Mouse (Mus musculus): ENCODE data around the gene Fzd5. TPM values are rescaled to one million over a fixed set of nuclear protein-coding genes. Genes with fewer than 3 reads are reported as not detected.

The Fzd5 gene
- polyA plus RNA-seq, 1 experiment from 2014 or later, result 0.99 TPM

GRCm38 (mm10) chr1:64691581-64691980 is 46.0 kb downstream of the Fzd5 start:
- WGBS (ENCODE audit: insufficient replicate concordance), result 7% methylated on average over 9 of the region's 9 CpGs
- no peak for DNase-seq
- Histone ChIP-seq H3K36me3 (replicated peaks; ENCODE audit: insufficient read depth, low read length) (no peaks in the 10 kb centered on the region), H3K27ac (ENCODE audit: low read depth) (peak overlapping the region; percentile 81; the same call in 1 of the 2 replicates), H3K9me3 (ENCODE audit: low read length) (no peaks in the 10 kb centered on the region), H3K4me2 (ENCODE audit: low read depth, low read length) (peak overlapping the region; percentile 99), H3K27me3 (ENCODE audit: insufficient read depth, low read length) (0 out of 2 replicates have a peak, but pooled peaks cover 2% of the 10 kb centered on the region), H3K4me1 (ENCODE audit: insufficient read depth) (peaks cover 20% of the 10 kb centered on the region), H3K9ac (replicated peaks) (peak overlapping the region; percentile 86), H3K4me3 (ENCODE audit: low read depth, low read length) (peak overlapping the region; percentile 87)
- TF ChIP-seq CTCF (IDR thresholded peaks at IDR 0.05; ENCODE audit: low read depth), result no peak
- ATAC-seq, result no peak

GRCm38 (mm10) chr1:64691121-64691551 is 46.4 kb downstream of the Fzd5 start:
- peak overlapping the region; percentile 87 for H3K4me3 ChIP-seq (ENCODE audit: low read depth, low read length)
- H3K36me3 ChIP-seq (replicated peaks; ENCODE audit: insufficient read depth, low read length), result no peaks in the 10 kb centered on the region
- peak overlapping the region; percentile 81 for H3K27ac ChIP-seq (ENCODE audit: low read depth)
- DNase-seq, result peak; percentile 59
- WGBS (ENCODE audit: insufficient replicate concordance), result under 1% methylated on average over 53 of the region's 55 CpGs
- H3K4me1 ChIP-seq (ENCODE audit: insufficient read depth), result peaks cover 20% of the 10 kb centered on the region
- ATAC-seq, result no peak
- 0 out of 2 replicates have a peak, but pooled peaks cover 2% of the 10 kb centered on the region for H3K27me3 ChIP-seq (ENCODE audit: insufficient read depth, low read length)
- peak overlapping the region; percentile 99 for H3K4me2 ChIP-seq (ENCODE audit: low read depth, low read length)
- no peak for TF ChIP-seq CTCF (IDR thresholded peaks at IDR 0.05; ENCODE audit: low read depth)
- TF ChIP-seq EP300 (IDR thresholded peaks at IDR 0.05; ENCODE audit: low read depth), result no peak
- peak overlapping the region; percentile 86 for H3K9ac ChIP-seq (replicated peaks)
- H3K9me3 ChIP-seq (ENCODE audit: low read length), result no peaks in the 10 kb centered on the region

- peak within 1 kb of the TSS; percentile 99 for H3K4me2 ChIP-seq (ENCODE audit: low read depth, low read length)
- peak; percentile 98 for ATAC-seq
- TF ChIP-seq EP300 (IDR thresholded peaks at IDR 0.05; ENCODE audit: low read depth), result no peak; the same call in 1 of the 2 replicates
- no peak for TF ChIP-seq CTCF (IDR thresholded peaks at IDR 0.05; ENCODE audit: low read depth)
- H3K9ac ChIP-seq (replicated peaks), result peak within 1 kb of the TSS; percentile 86
- H3K9me3 ChIP-seq (ENCODE audit: low read length), result no peaks in the 10 kb centered on the region
- no peaks in the 10 kb centered on the region for H3K36me3 ChIP-seq (replicated peaks; ENCODE audit: insufficient read depth, low read length)
- H3K4me3 ChIP-seq (ENCODE audit: low read depth, low read length), result peak within 1 kb of the TSS; percentile 87
- H3K27me3 ChIP-seq (ENCODE audit: insufficient read depth, low read length), result 0 out of 2 replicates have a peak, but pooled peaks cover 2% of the 10 kb centered on the region
- WGBS (ENCODE audit: insufficient replicate concordance), result under 1% methylated on average over 61 of the region's 71 CpGs
- peak within 1 kb of the TSS; percentile 81 for H3K27ac ChIP-seq (ENCODE audit: low read depth)
- H3K4me1 ChIP-seq (ENCODE audit: insufficient read depth), result peaks cover 20% of the 10 kb centered on the region
- DNase-seq, result peak; percentile 99
Measured at GRCm38 (mm10) chr1:64690213-64691013, 47.1 kb downstream of the Fzd5 start, which contains the start of gene Ccnyl1. Gene Ccnyl1 (plus strand): TSS chr1:64690455.

GRCm38 (mm10) chr1:64689561-64690212 is 47.9 kb downstream of the Fzd5 start:
- ATAC-seq (no peak), DNase-seq (peak; percentile 20)
- TF ChIP-seq EP300 (IDR thresholded peaks at IDR 0.05; ENCODE audit: low read depth) (no peak), CTCF (IDR thresholded peaks at IDR 0.05; ENCODE audit: low read depth) (no peak)
- Histone ChIP-seq H3K36me3 (replicated peaks; ENCODE audit: insufficient read depth, low read length) (no peaks in the 10 kb centered on the region), H3K4me2 (ENCODE audit: low read depth, low read length) (peak overlapping the region; percentile 91), H3K4me1 (ENCODE audit: insufficient read depth) (peaks cover 20% of the 10 kb centered on the region), H3K4me3 (ENCODE audit: low read depth, low read length) (peak overlapping the region; percentile 68), H3K9me3 (ENCODE audit: low read length) (no peaks in the 10 kb centered on the region), H3K27ac (ENCODE audit: low read depth) (peak overlapping the region; percentile 45), H3K27me3 (ENCODE audit: insufficient read depth, low read length) (0 out of 2 replicates have a peak, but pooled peaks cover 2% of the 10 kb centered on the region), H3K9ac (replicated peaks) (peak overlapping the region; percentile 67)
- WGBS (ENCODE audit: insufficient replicate concordance), result 19% methylated on average over 9 of the region's 9 CpGs

GRCm38 (mm10) chr1:64688046-64688445 is 49.5 kb downstream of the Fzd5 start:
- TF ChIP-seq EP300 (IDR thresholded peaks at IDR 0.05; ENCODE audit: low read depth) (no peak), CTCF (IDR thresholded peaks at IDR 0.05; ENCODE audit: low read depth) (no peak)
- ATAC-seq (no peak), DNase-seq (no peak)
- Histone ChIP-seq H3K36me3 (replicated peaks; ENCODE audit: insufficient read depth, low read length) (no peaks in the 10 kb centered on the region), H3K9me3 (ENCODE audit: low read length) (no peaks in the 10 kb centered on the region), H3K4me1 (ENCODE audit: insufficient read depth) (peaks cover 20% of the 10 kb centered on the region), H3K9ac (replicated peaks) (no peak overlapping the region), H3K27me3 (ENCODE audit: insufficient read depth, low read length) (0 out of 2 replicates have a peak, but pooled peaks cover 2% of the 10 kb centered on the region), H3K4me2 (ENCODE audit: low read depth, low read length) (no peak overlapping the region), H3K4me3 (ENCODE audit: low read depth, low read length) (no peak overlapping the region), H3K27ac (ENCODE audit: low read depth) (no peak overlapping the region)
- WGBS (ENCODE audit: insufficient replicate concordance), result 74% methylated on average over 4 of the region's 4 CpGs

- Histone ChIP-seq H3K4me2 (ENCODE audit: low read depth, low read length) (no peak overlapping the region), H3K4me1 (ENCODE audit: insufficient read depth) (peaks cover 3% of the 10 kb centered on the region; the same call in 1 of the 2 replicates), H3K9me3 (ENCODE audit: low read length) (no peaks in the 10 kb centered on the region), H3K4me3 (ENCODE audit: low read depth, low read length) (no peak overlapping the region), H3K27ac (ENCODE audit: low read depth) (no peak overlapping the region), H3K36me3 (replicated peaks; ENCODE audit: insufficient read depth, low read length) (no peaks in the 10 kb centered on the region), H3K27me3 (ENCODE audit: insufficient read depth, low read length) (no peaks in the 10 kb centered on the region), H3K9ac (replicated peaks) (no peak overlapping the region)
- ATAC-seq, result no peak
- DNase-seq, result no peak
- TF ChIP-seq EP300 (IDR thresholded peaks at IDR 0.05; ENCODE audit: low read depth), result no peak
- no peak for TF ChIP-seq CTCF (IDR thresholded peaks at IDR 0.05; ENCODE audit: low read depth)
- WGBS (ENCODE audit: insufficient replicate concordance), result 67% methylated on average over 2 of the region's 2 CpGs
Measured at GRCm38 (mm10) chr1:64684440-64684839, 53.1 kb downstream of the Fzd5 start.

Data from liver, postnatal 0 days (tissue).